Mouse (Mus musculus): ENCODE measurements at regions not wholly inside any gene's neighbourhood (a gene's known extent, or its start where the extent isn't known, plus 50 kb on each side); places are given as distances from the start of the nearest gene placed in this dataset.

DNA sequence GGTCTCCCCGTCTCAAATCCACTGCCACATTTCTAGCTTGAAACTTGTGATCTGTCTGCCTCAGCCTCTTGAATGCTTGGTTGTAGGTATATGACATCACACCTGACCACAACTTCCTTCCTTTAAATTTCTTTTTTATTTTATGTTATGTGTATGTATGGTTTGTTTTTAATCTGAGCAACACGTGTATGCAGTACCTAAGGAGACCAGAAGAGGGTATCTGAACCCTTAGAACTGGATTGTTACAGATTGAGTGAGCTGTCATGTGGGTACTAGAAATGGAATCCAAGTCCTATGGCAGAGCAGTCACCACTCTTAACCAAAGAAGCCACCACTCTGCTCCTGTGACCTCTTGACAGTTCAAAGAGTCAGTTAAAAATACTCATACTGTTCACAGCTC is 240.0 kb upstream of the Got2 start:
- no peak for TF ChIP-seq CTCF (IDR thresholded peaks at IDR 0.05; ENCODE audit: control insufficient read depth, insufficient read depth, insufficient read length)
- no peak for TF ChIP-seq MAX (IDR thresholded peaks at IDR 0.05)
- no peak for TF ChIP-seq MYOG (IDR thresholded peaks at IDR 0.05; ENCODE audit: control insufficient read depth, extremely low read depth, insufficient read length)
- no peak for TF ChIP-seq USF1 (IDR thresholded peaks at IDR 0.05; ENCODE audit: low read depth)
- no peak for TF ChIP-seq CEBPB (IDR thresholded peaks at IDR 0.05; ENCODE audit: low read depth)
- no peak for TF ChIP-seq MYOD1 (IDR thresholded peaks at IDR 0.05; ENCODE audit: control insufficient read depth, insufficient read length, low read depth)
- no peak for TF ChIP-seq FOSL1 (IDR thresholded peaks at IDR 0.05; ENCODE audit: insufficient read depth, low read length, poor library complexity, severe bottlenecking)
